Mouse (Mus musculus) testis, adult 2 months (tissue): ENCODE data around the gene Nacc2. TPM values are rescaled to one million over a fixed set of nuclear protein-coding genes. Genes with fewer than 3 reads are reported as not detected.

Experiments
- H3K27ac ChIP-seq: fragments of 200-500 bp; 2 replicates; pipeline ENCODE4 v1.5.1; 2012; ENCODE audit warnings: low read depth, low read length; ENCODE audit not compliant: control insufficient read depth, insufficient read depth
- H3K27me3 ChIP-seq: fragments of 200-500 bp; 2 replicates; pipeline ENCODE4 v1.6.1; 2012; ENCODE audit warnings: mild to moderate bottlenecking, low read length, moderate library complexity; ENCODE audit not compliant: control insufficient read depth, insufficient read depth
- H3K36me3 ChIP-seq: fragments of 200-500 bp; 2 replicates; pipeline ENCODE4 v1.6.1; 2012; ENCODE audit warnings: mild to moderate bottlenecking, low read length; ENCODE audit not compliant: control insufficient read depth, insufficient read depth
- H3K4me1 ChIP-seq: fragments of 200-500 bp; 2 replicates; pipeline ENCODE4 v1.6.1; 2012; ENCODE audit warnings: low read length; ENCODE audit not compliant: control insufficient read depth, insufficient read depth
- H3K4me3 ChIP-seq: fragments of 200-500 bp; 2 replicates; pipeline ENCODE4 v1.5.1; 2012; ENCODE audit warnings: low read depth, mild to moderate bottlenecking, low read length, moderate library complexity, mixed read lengths; ENCODE audit not compliant: control insufficient read depth
- CTCF ChIP-seq: fragments of 200-500 bp; IDR thresholded peaks from 2 replicates; pipeline ENCODE4 v1.5.1; 2012; ENCODE audit warnings: low read depth, mild to moderate bottlenecking, inconsistent platforms, low read length, moderate library complexity; ENCODE audit not compliant: control insufficient read depth, insufficient read depth, insufficient replicate concordance
- POLR2A ChIP-seq: fragments of 200-500 bp; IDR thresholded peaks from 2 replicates; pipeline ENCODE4 v1.6.1; 2012; ENCODE audit warnings: low read depth, mild to moderate bottlenecking, inconsistent platforms, low read length, moderate library complexity; ENCODE audit not compliant: control insufficient read depth
- polyA plus RNA-seq: library from polyadenylated mRNA; depleted of rRNA; stranded (reverse); fragments of >200 nt; gene quantifications from 2 replicates; pipeline ENCODE4 v1.2.3, GENCODE M21; 2012

Nacc2 gene
- polyA plus RNA-seq, 1 experiment = 5.2 TPM

DNA sequence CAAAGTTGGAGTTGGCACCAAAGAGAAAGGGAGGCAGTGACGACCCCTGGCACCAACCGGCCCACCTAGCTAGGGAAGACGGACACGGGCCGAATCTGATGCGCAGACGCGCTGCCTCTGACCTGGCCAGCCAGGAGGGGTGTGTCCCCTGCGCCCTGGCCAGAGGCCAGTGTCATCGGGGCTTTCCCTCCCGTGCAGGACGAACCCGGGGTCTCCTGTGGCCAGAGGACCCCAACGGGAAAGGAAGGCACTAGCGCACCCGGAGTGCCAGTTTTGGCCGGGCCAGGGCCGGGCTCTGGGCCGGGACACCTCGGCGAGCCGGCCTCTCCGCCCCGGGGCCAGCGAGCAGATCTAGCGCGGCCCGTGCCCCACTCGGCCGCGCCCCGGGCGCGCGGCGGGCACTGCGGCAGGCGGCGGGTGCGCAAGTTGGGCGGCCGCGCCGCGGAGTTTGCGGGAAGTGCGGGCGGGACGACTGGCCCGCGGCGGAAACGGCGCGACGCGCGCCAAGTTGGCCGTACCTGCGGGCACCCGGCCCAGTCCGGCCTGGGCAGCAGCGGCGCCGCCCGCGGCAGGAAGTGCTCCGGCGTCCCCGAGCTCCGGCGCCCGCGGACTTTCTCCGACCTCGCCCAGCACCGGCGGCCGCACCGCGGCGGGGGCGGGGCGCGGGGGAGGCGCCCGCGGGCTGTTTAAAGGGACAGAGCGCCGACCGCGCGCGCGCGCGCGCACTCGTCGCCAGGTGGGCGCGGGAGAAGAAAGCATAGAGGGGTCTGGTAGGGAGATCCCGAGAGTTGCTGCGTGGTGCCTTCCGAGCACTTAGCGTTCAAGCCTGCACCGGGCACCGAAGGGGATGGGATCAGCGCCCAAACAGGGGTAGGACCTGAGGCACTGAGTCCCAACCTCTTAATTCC, 595 bp downstream of the Nacc2 start:
- H3K4me3 ChIP-seq = peak overlapping the region; percentile 65
- peaks cover 22% of the 10 kb centered on the region for H3K4me1 ChIP-seq
- TF ChIP-seq POLR2A (peak; percentile 22; the same call in 1 of the 2 replicates), CTCF (no peak)
- H3K27ac ChIP-seq = peak overlapping the region; percentile 41
- no peaks in the 10 kb centered on the region for H3K27me3 ChIP-seq
- no peaks in the 10 kb centered on the region for H3K36me3 ChIP-seq

DNA sequence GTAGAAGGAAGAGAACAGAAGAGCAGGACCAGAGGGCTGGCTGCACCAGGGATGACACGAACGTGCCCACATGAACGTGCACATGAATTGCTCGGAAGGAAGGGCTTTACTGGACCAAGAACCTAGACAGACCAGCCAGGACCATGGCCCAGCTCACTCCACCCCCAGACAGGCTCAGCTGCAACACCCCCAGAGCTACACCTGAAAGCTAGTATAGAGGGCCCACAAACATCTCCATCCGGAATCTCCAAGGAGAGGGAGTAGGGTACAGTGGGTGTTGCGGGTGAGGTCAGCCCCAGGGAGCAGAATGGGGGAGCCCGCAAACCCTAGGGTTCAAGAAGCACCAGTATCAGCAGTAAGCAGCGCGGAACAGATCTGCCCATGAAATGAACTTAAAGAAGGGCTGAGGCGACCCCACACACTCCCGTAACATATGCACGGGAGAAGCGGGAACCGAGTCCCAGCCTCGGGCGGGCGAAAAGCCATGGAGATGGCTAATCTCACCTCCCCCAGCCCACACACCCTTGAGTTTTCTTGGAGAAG, 1.4 kb downstream of the Nacc2 start:
- Histone ChIP-seq H3K4me1 (peaks cover 25% of the 10 kb centered on the region), H3K27ac (peak overlapping the region; percentile 19), H3K36me3 (no peaks in the 10 kb centered on the region), H3K4me3 (peak overlapping the region; percentile 65), H3K27me3 (no peaks in the 10 kb centered on the region)
- TF ChIP-seq POLR2A = no peak
- TF ChIP-seq CTCF = no peak

DNA sequence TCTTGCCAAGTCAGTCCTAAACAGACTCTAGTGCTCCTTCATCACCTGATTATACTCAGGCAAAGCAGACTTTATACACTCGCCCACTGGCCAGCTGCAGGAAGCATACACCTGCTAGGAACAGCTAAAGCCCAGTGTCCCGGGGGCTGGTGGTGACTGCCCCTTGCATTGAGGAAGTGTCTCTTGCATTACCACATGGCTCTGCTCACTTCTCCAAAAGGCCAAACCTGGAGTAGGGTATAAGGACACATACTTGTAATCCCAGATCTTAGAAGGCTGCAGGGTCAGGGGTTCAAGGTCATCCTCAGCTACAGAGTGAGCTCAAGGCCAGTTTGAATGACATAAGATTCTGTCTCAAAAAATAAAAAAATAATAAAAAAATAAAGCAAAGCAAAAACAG, 3.4 kb downstream of the Nacc2 start:
- Histone ChIP-seq H3K36me3 (no peaks in the 10 kb centered on the region), H3K27ac (no peak overlapping the region), H3K4me1 (peaks cover 25% of the 10 kb centered on the region), H3K27me3 (no peaks in the 10 kb centered on the region), H3K4me3 (no peak overlapping the region)
- no peak for TF ChIP-seq CTCF
- no peak for TF ChIP-seq POLR2A

DNA sequence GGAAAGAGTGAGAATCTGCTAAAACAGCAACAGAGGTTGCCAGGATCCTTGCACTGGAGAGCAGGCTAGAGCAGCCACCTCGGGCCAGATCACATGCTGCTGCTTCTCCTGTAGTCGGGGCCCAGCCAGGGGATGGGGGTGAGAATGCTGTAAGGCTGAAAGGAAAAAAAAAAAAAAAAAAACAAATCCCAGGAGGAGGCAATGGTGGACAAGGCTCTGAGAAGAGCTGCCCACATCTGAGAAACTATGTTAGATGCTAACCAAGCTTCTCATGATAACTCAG, 3.8 kb downstream of the Nacc2 start:
- Histone ChIP-seq H3K27me3 (no peaks in the 10 kb centered on the region), H3K4me1 (peaks cover 25% of the 10 kb centered on the region), H3K36me3 (no peaks in the 10 kb centered on the region), H3K4me3 (no peak overlapping the region), H3K27ac (no peak overlapping the region)
- TF ChIP-seq POLR2A (no peak), CTCF (no peak)

DNA sequence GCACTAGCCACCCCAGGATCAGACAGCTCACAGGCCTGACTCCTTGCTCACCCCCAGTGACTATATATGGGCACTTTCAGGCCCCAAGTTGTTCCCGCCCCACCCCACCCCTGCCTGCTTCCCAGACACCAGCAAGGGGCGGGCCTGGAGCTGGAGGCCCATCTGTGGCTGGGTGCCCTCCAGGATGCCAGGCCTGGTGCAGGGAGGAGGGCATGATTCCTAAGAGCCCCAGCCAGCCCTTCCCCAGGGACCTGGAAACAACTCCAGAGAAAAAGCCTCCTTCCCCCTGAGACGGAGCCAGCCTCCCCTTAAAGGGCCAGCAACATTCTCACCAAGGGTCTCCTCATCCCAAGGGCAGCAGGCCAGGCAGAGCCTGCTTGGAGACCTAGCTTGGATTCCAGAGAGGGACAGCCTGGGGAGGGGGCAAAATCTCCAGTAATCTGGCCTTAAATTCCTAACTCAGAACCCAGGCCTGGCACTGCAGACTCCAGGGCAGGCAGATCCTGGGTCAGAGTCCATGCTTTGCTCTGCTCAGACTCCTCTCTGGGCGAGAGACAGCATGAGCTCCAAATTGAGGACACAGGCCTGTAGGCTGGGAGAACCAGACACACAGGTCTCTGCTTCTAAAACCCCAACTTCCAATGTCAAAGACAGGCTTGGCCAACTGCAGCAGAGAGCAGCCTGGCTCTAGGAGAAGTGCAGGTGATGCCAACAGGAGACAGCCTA, 4.3 kb downstream of the Nacc2 start:
- Histone ChIP-seq H3K36me3 (no peaks in the 10 kb centered on the region), H3K4me3 (no peak overlapping the region), H3K27ac (peak overlapping the region; percentile 50), H3K27me3 (no peaks in the 10 kb centered on the region), H3K4me1 (peaks cover 25% of the 10 kb centered on the region)
- TF ChIP-seq CTCF = no peak

DNA sequence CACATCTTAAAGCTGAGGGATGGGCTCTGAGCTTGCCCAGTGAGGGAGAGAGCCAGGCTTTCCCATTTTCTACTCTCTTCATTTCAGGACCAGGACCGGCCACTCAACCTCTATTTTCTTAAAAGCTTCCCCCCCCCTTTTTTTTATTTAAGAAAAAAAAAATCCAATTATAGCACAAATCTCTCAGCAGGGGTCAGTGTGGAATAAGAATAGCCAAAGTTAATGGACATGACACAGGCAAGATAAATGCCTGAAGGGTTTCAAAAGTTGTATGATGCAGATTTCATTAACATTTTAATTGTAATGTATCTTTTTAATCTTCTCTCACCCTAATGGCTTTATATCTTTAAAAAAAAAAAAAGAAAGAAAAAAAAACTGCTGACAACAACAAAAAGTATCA, 5.4 kb downstream of the Nacc2 start:
- TF ChIP-seq CTCF = no peak
- no peak for TF ChIP-seq POLR2A
- Histone ChIP-seq H3K27me3 (no peaks in the 10 kb centered on the region), H3K36me3 (no peaks in the 10 kb centered on the region), H3K4me3 (no peak overlapping the region), H3K4me1 (peaks cover 20% of the 10 kb centered on the region), H3K27ac (no peak overlapping the region)

DNA sequence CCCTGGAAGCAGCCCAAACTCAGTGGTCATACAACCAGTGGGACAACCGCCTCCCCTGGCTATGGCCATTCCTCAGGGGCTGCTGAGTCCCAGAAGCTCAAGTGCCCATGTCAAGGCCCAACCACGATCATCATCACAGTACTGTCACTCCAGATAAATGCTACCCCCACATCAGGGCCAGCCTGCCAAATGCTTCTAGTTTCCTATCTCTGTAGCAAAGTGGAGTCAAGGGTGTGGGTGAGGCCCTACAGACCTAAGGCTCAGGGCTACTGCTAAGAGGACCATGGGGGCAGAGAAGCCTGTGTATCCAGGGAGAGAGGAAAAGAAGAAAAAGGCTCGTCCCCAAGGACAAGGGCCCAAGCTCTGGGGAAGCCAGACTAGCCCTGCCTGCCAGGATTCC, 6.5 kb downstream of the Nacc2 start:
- no peak overlapping the region for H3K4me3 ChIP-seq
- no peaks in the 10 kb centered on the region for H3K36me3 ChIP-seq
- no peak overlapping the region for H3K27ac ChIP-seq
- TF ChIP-seq CTCF = no peak
- TF ChIP-seq POLR2A = no peak
- peaks cover 12% of the 10 kb centered on the region for H3K4me1 ChIP-seq
- H3K27me3 ChIP-seq = no peaks in the 10 kb centered on the region

DNA sequence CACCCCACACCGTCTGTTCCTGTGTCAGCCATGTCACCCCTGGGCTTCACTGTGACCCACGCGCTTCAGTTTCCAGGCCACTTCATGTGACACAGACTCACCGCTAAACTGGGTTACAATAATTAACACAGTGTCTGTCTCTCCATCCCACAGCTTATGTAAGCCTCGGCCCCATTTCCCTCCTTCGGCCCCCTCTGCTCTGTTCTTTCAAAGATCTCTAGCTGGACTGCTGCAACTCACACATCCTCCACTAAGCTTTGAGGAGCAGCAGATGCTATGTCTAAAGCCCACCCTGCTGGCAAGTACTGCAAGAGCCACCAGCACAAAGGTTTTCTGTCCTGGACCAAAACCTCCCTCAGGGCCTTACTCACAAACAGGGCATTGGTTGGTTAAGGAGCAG, 7.8 kb downstream of the Nacc2 start:
- H3K36me3 ChIP-seq = no peaks in the 10 kb centered on the region
- H3K4me3 ChIP-seq = no peak overlapping the region
- TF ChIP-seq CTCF (no peak), POLR2A (no peak)
- H3K4me1 ChIP-seq = peaks cover 12% of the 10 kb centered on the region
- H3K27ac ChIP-seq = no peak overlapping the region
- no peaks in the 10 kb centered on the region for H3K27me3 ChIP-seq
